Mouse (Mus musculus): ENCODE measurements around the gene Krtap4-1. TPM values are rescaled to one million over a fixed set of nuclear protein-coding genes. Genes with fewer than 3 reads are reported as not detected.
"Not testable (repeated sequence)": the region's sequence is repeated elsewhere in the genome, so short reads cannot be mapped to it uniquely, and the experiment has no call there.

The Krtap4-1 gene
- not detected in 2 replicates for polyA plus RNA-seq (2012; rRNA removed)

GRCm38 (mm10) chr11:99628138-99628537, at the start of gene Krtap4-1:
TSS of gene Krtap4-1 (minus strand) at chr11:99628238.
- Histone ChIP-seq H3K27me3 (ENCODE audit: control insufficient read depth, insufficient read depth, low read length) (no peaks in the 10 kb centered on the region), H3K4me3 (ENCODE audit: control insufficient read depth, insufficient read depth, low read length) (no peak within 1 kb of the TSS), H3K4me1 (replicated peaks; ENCODE audit: control insufficient read depth, insufficient read depth, low read length) (no peaks in the 10 kb centered on the region), H3K36me3 (ENCODE audit: control insufficient read depth, insufficient read depth, low read length) (no peaks in the 10 kb centered on the region), H3K27ac (ENCODE audit: control insufficient read depth, insufficient read depth, low read length) (no peak within 1 kb of the TSS)
- 86% methylated on average over 4 of the region's 4 CpGs for WGBS
- no peak for DNase-seq
- TF ChIP-seq POLR2A (IDR thresholded peaks at IDR 0.05; ENCODE audit: control insufficient read depth, extremely low read depth, insufficient read depth, low read length, poor library complexity), result no peak
- TF ChIP-seq CTCF (IDR thresholded peaks at IDR 0.05; ENCODE audit: borderline replicate concordance, control insufficient read depth, extremely low read depth, insufficient read depth, low read length, poor library complexity), result no peak

GRCm38 (mm10) chr11:99665860-99666259, 37.8 kb upstream of the Krtap4-1 start, which contains the start of gene Krtap4-6:
TSS of gene Krtap4-6 (minus strand) at chr11:99665960.
- no peak within 1 kb of the TSS for H3K4me3 ChIP-seq (ENCODE audit: control insufficient read depth, insufficient read depth, low read length)
- H3K27ac ChIP-seq (ENCODE audit: control insufficient read depth, insufficient read depth, low read length), result no peak within 1 kb of the TSS
- no peak for DNase-seq
- H3K27me3 ChIP-seq (ENCODE audit: control insufficient read depth, insufficient read depth, low read length), result no peaks in the 10 kb centered on the region
- H3K4me1 ChIP-seq (replicated peaks; ENCODE audit: control insufficient read depth, insufficient read depth, low read length), result no peaks in the 10 kb centered on the region
- H3K36me3 ChIP-seq (ENCODE audit: control insufficient read depth, insufficient read depth, low read length), result no peaks in the 10 kb centered on the region
- TF ChIP-seq POLR2A (IDR thresholded peaks at IDR 0.05; ENCODE audit: control insufficient read depth, extremely low read depth, insufficient read depth, low read length, poor library complexity) (no peak), CTCF (IDR thresholded peaks at IDR 0.05; ENCODE audit: borderline replicate concordance, control insufficient read depth, extremely low read depth, insufficient read depth, low read length, poor library complexity) (no peak)

- Histone ChIP-seq H3K27me3 (ENCODE audit: control insufficient read depth, insufficient read depth, low read length) (no peaks in the 10 kb centered on the region), H3K36me3 (ENCODE audit: control insufficient read depth, insufficient read depth, low read length) (no peaks in the 10 kb centered on the region), H3K27ac (ENCODE audit: control insufficient read depth, insufficient read depth, low read length) (no peak overlapping the region), H3K4me3 (ENCODE audit: control insufficient read depth, insufficient read depth, low read length) (no peak overlapping the region), H3K4me1 (replicated peaks; ENCODE audit: control insufficient read depth, insufficient read depth, low read length) (no peaks in the 10 kb centered on the region)
- TF ChIP-seq POLR2A (IDR thresholded peaks at IDR 0.05; ENCODE audit: control insufficient read depth, extremely low read depth, insufficient read depth, low read length, poor library complexity) (no peak), CTCF (IDR thresholded peaks at IDR 0.05; ENCODE audit: borderline replicate concordance, control insufficient read depth, extremely low read depth, insufficient read depth, low read length, poor library complexity) (no peak)
- 90% methylated on average over 10 of the region's 10 CpGs for WGBS
- no peak for DNase-seq
Observed at GRCm38 (mm10) chr11:99662802-99663201, 34.8 kb upstream of the Krtap4-1 start.

- H3K4me3 ChIP-seq (ENCODE audit: control insufficient read depth, insufficient read depth, low read length), result no peak overlapping the region
- no peaks in the 10 kb centered on the region for H3K4me1 ChIP-seq (replicated peaks; ENCODE audit: control insufficient read depth, insufficient read depth, low read length)
- 94% methylated on average over 4 of the region's 4 CpGs for WGBS
- H3K27ac ChIP-seq (ENCODE audit: control insufficient read depth, insufficient read depth, low read length), result no peak overlapping the region
- TF ChIP-seq CTCF (IDR thresholded peaks at IDR 0.05; ENCODE audit: borderline replicate concordance, control insufficient read depth, extremely low read depth, insufficient read depth, low read length, poor library complexity) (no peak), POLR2A (IDR thresholded peaks at IDR 0.05; ENCODE audit: control insufficient read depth, extremely low read depth, insufficient read depth, low read length, poor library complexity) (no peak)
- no peaks in the 10 kb centered on the region for H3K27me3 ChIP-seq (ENCODE audit: control insufficient read depth, insufficient read depth, low read length)
- H3K36me3 ChIP-seq (ENCODE audit: control insufficient read depth, insufficient read depth, low read length), result no peaks in the 10 kb centered on the region
- DNase-seq, result no peak
Observed at GRCm38 (mm10) chr11:99659256-99659655, 31.2 kb upstream of the Krtap4-1 start.

GRCm38 (mm10) chr11:99658467-99659010, 30.5 kb upstream of the Krtap4-1 start, which contains the start of gene Gm11563:
TSS of gene Gm11563 (minus strand) at chr11:99658960.
- H3K27ac ChIP-seq (ENCODE audit: control insufficient read depth, insufficient read depth, low read length); H3K27me3 ChIP-seq (ENCODE audit: control insufficient read depth, insufficient read depth, low read length); DNase-seq; H3K4me3 ChIP-seq (ENCODE audit: control insufficient read depth, insufficient read depth, low read length); H3K36me3 ChIP-seq (ENCODE audit: control insufficient read depth, insufficient read depth, low read length); H3K4me1 ChIP-seq (replicated peaks; ENCODE audit: control insufficient read depth, insufficient read depth, low read length): not testable (repeated sequence)
- WGBS, result 56% methylated on average over 10 of the region's 10 CpGs

- Histone ChIP-seq H3K4me1 (replicated peaks; ENCODE audit: control insufficient read depth, insufficient read depth, low read length) (no peaks in the 10 kb centered on the region), H3K27me3 (ENCODE audit: control insufficient read depth, insufficient read depth, low read length) (no peaks in the 10 kb centered on the region), H3K27ac (ENCODE audit: control insufficient read depth, insufficient read depth, low read length) (no peak overlapping the region), H3K4me3 (ENCODE audit: control insufficient read depth, insufficient read depth, low read length) (no peak overlapping the region), H3K36me3 (ENCODE audit: control insufficient read depth, insufficient read depth, low read length) (no peaks in the 10 kb centered on the region)
- TF ChIP-seq CTCF (IDR thresholded peaks at IDR 0.05; ENCODE audit: borderline replicate concordance, control insufficient read depth, extremely low read depth, insufficient read depth, low read length, poor library complexity) (no peak), POLR2A (IDR thresholded peaks at IDR 0.05; ENCODE audit: control insufficient read depth, extremely low read depth, insufficient read depth, low read length, poor library complexity) (no peak)
- 70% methylated on average over 5 of the region's 5 CpGs for WGBS
- no peak for DNase-seq
Observed at GRCm38 (mm10) chr11:99657051-99657450, 29.0 kb upstream of the Krtap4-1 start.

GRCm38 (mm10) chr11:99650136-99650535, 22.1 kb upstream of the Krtap4-1 start, which contains the start of gene Gm11555:
TSS of gene Gm11555 (minus strand) at chr11:99650236.
- no peak within 1 kb of the TSS for H3K4me3 ChIP-seq (ENCODE audit: control insufficient read depth, insufficient read depth, low read length)
- no peak for DNase-seq
- H3K27ac ChIP-seq (ENCODE audit: control insufficient read depth, insufficient read depth, low read length), result no peak within 1 kb of the TSS
- H3K27me3 ChIP-seq (ENCODE audit: control insufficient read depth, insufficient read depth, low read length), result no peaks in the 10 kb centered on the region
- WGBS, result 89% methylated on average over 2 of the region's 2 CpGs
- no peaks in the 10 kb centered on the region for H3K4me1 ChIP-seq (replicated peaks; ENCODE audit: control insufficient read depth, insufficient read depth, low read length)
- TF ChIP-seq CTCF (IDR thresholded peaks at IDR 0.05; ENCODE audit: borderline replicate concordance, control insufficient read depth, extremely low read depth, insufficient read depth, low read length, poor library complexity) (no peak), POLR2A (IDR thresholded peaks at IDR 0.05; ENCODE audit: control insufficient read depth, extremely low read depth, insufficient read depth, low read length, poor library complexity) (no peak)
- no peaks in the 10 kb centered on the region for H3K36me3 ChIP-seq (ENCODE audit: control insufficient read depth, insufficient read depth, low read length)

All from thymus, adult 2 months (tissue).